Mouse (Mus musculus) hindbrain, postnatal 0 days (tissue): ENCODE measurements around the gene Rph3a. TPM values are rescaled to one million over a fixed set of nuclear protein-coding genes. Genes with fewer than 3 reads are reported as not detected.
"Not testable (repeated sequence)": the region's sequence is repeated elsewhere in the genome, so short reads cannot be mapped to it uniquely, and the experiment has no call there.

Experiments
- ATAC-seq: fragments of 200-750 bp; cut with Nextera tagmentation; 2 replicates; pipeline ENCODE4 v1.8.0; 2017; ENCODE audit warnings: mild to moderate bottlenecking, moderate TSS enrichment, moderate library complexity
- DNase-seq: peaks from one replicate; pipeline ENCODE4 v3.0.0-alpha.2; 2015; ENCODE audit warnings: low spot score
- H3K27ac ChIP-seq: fragments of 300-500 bp; sonication (generic); 2 replicates; pipeline ENCODE4 v1.5.1; 2014; ENCODE audit warnings: mild to moderate bottlenecking
- H3K27me3 ChIP-seq: fragments of 300-500 bp; sonication (generic); 2 replicates; pipeline ENCODE4 v1.6.1; 2014; ENCODE audit warnings: low read length, mixed read lengths; ENCODE audit not compliant: insufficient read depth
- H3K36me3 ChIP-seq: fragments of 300-500 bp; sonication (generic); 2 replicates; pipeline ENCODE4 v1.6.1; 2014; ENCODE audit warnings: low read length, mixed read lengths; ENCODE audit not compliant: insufficient read depth
- H3K4me1 ChIP-seq: fragments of 300-500 bp; sonication (generic); 2 replicates; pipeline ENCODE4 v1.6.1; 2014; ENCODE audit warnings: antibody characterized with exemption, low read length, mixed read lengths; ENCODE audit not compliant: insufficient read depth
- H3K4me2 ChIP-seq: fragments of 300-500 bp; sonication (generic); 2 replicates; pipeline ENCODE4 v1.6.1; 2014; ENCODE audit warnings: low read depth, mild to moderate bottlenecking, low read length, moderate library complexity, mixed read lengths
- H3K4me3 ChIP-seq: fragments of 300-500 bp; sonication (generic); 2 replicates; pipeline ENCODE4 v1.5.1; 2014; ENCODE audit warnings: low read length
- H3K9ac ChIP-seq: fragments of 300-500 bp; sonication (generic); replicated peaks from 2 replicates; pipeline ENCODE4 v1.6.1; 2014; ENCODE audit warnings: mild to moderate bottlenecking, low read length, moderate library complexity, mixed read lengths
- H3K9me3 ChIP-seq: fragments of 300-500 bp; sonication (generic); 2 replicates; pipeline ENCODE4 v1.6.1; 2016; ENCODE audit warnings: low read length, mixed read lengths
- CTCF ChIP-seq: IDR thresholded peaks from 2 replicates; pipeline ENCODE4 v1.5.1; 2016; ENCODE audit warnings: antibody characterized with exemption, control low read depth, low read depth
- WGBS: fragments of 180-500 bp; shearing (Covaris S2); extraction: QIAGEN DNeasy Blood & Tissue Kit; methylation state at CpG from one replicate; pipeline ENCODE4 v1.1.7; 2014; 5-methylcytosine and 5-hydroxymethylcytosine counted together
- polyA plus RNA-seq: library from polyadenylated mRNA; unstranded; fragments of >200 nt; fragmentation: Nextera tagmentation; extraction: Ambion mirVana; gene quantifications from 2 replicates; pipeline ENCODE4 v1.2.1, GENCODE M21; 2015
- total RNA-seq: library from RNA; depleted of rRNA; stranded (reverse); fragments of >200 nt; gene quantifications from 2 replicates; pipeline ENCODE4 v1.2.3, GENCODE M21; 2014

The Rph3a gene
- total and polyA plus RNA-seq, 2 experiments from 2014 or later = 39.4 to 44.3 TPM

DNA sequence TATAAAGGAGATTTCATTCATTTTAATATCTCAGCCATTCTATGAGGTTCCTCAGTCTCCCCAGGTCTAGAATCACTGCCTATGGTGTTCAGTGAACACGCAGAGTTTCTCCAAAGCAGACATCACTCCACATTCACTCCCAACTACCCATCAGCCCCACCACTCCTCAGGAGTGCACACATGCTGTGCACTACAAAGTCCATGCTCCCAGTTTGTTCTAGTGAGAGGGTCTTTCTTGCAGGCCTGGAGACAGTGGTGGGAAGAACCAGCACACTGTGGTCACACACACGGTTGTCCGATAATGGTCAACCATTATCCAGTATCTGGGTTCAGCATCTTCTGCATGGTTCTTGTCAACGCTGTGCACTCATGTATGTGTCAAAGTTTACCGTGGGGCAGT lies 107.8 kb downstream of the Rph3a start:
- WGBS = 96% methylated on average over 5 of the region's 5 CpGs
- Histone ChIP-seq H3K27me3 (no peaks in the 10 kb centered on the region), H3K4me1 (no peaks in the 10 kb centered on the region), H3K36me3 (no peaks in the 10 kb centered on the region), H3K4me2 (no peak overlapping the region), H3K9me3 (no peaks in the 10 kb centered on the region), H3K9ac (no peak overlapping the region), H3K27ac (no peak overlapping the region), H3K4me3 (no peak overlapping the region)
- TF ChIP-seq CTCF = no peak
- DNase-seq = no peak
- no peak for ATAC-seq

DNA sequence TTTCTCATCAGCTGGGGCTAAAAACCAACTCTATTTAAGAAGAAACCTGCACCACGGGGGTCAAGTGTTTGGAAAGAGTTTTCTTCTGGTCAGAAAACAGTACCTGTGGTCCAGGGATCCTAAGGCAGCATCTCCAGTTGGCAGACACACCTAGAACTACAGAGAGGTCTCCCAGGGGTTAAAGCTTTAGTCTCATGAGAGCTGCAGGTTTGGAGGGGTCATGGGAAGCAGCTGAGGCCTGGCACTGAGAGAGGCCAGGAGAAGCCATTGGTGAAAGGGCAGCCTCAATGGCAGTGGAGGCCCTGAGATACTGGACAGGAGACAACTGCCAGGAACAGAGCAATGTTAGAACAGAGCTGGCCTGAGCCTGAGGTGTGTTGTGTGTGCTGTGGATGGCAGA lies 109.2 kb downstream of the Rph3a start:
- 63% methylated on average over 1 of the region's 1 CpGs for WGBS
- H3K4me1 ChIP-seq = no peaks in the 10 kb centered on the region
- no peak for ATAC-seq
- no peak for DNase-seq
- H3K36me3 ChIP-seq = no peaks in the 10 kb centered on the region
- H3K9ac ChIP-seq = no peak overlapping the region
- H3K27ac ChIP-seq = no peak overlapping the region
- no peak for TF ChIP-seq CTCF
- H3K4me3 ChIP-seq = no peak overlapping the region
- no peak overlapping the region for H3K4me2 ChIP-seq
- no peaks in the 10 kb centered on the region for H3K9me3 ChIP-seq
- H3K27me3 ChIP-seq = no peaks in the 10 kb centered on the region

DNA sequence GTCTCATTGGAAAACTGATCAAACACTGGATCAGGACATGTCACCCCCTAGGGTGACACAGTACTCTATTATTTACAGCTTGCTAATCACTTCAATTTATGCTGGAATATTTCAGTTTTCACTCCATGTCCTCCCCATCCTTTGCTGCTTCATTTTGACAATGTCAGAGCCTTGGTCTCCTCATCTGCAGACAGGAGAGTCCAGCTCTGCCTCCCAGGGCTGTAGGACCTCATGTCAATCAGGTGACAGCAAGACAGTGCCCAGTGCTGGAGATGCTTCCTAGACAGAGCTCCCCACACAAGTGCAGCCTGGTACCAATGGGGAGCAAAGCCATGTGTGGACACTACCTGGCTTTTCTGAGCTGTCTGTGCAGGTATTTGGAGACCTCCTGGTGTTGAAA lies 111.2 kb downstream of the Rph3a start:
- no peak overlapping the region for H3K27ac ChIP-seq
- DNase-seq = no peak
- H3K27me3 ChIP-seq = no peaks in the 10 kb centered on the region
- H3K4me2 ChIP-seq = no peak overlapping the region
- TF ChIP-seq CTCF = no peak
- no peak for ATAC-seq
- no peak overlapping the region for H3K4me3 ChIP-seq
- no peaks in the 10 kb centered on the region for H3K36me3 ChIP-seq
- no peaks in the 10 kb centered on the region for H3K4me1 ChIP-seq
- H3K9me3 ChIP-seq = no peaks in the 10 kb centered on the region
- no peak overlapping the region for H3K9ac ChIP-seq

DNA sequence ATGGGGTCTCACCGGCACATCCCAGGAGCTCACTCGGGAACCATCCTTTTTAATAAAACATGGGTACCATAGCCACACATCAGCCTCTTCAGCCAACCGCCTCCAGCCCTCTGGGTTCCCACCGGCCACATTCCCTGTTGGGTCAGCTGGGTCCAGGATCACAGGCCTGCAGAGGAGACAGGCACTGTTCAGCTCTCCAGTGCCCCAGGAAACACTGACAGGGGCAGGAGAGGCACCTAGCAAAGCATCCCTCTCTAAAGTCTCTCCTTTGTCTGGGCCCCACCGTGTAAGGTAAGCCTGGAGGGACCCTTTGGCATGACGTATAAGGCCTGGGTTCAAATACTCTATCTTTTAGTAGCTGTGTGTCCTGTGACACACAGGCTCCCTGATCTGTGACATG lies 111.6 kb downstream of the Rph3a start:
- no peak overlapping the region for H3K4me2 ChIP-seq
- DNase-seq = no peak
- H3K27me3 ChIP-seq = no peaks in the 10 kb centered on the region
- H3K9ac ChIP-seq = no peak overlapping the region
- H3K36me3 ChIP-seq = no peaks in the 10 kb centered on the region
- no peak overlapping the region for H3K27ac ChIP-seq
- 84% methylated on average over 6 of the region's 6 CpGs for whole genome bisulfite sequencing
- ATAC-seq = no peak
- no peak for TF ChIP-seq CTCF
- no peak overlapping the region for H3K4me3 ChIP-seq
- no peaks in the 10 kb centered on the region for H3K9me3 ChIP-seq
- H3K4me1 ChIP-seq = no peaks in the 10 kb centered on the region

DNA sequence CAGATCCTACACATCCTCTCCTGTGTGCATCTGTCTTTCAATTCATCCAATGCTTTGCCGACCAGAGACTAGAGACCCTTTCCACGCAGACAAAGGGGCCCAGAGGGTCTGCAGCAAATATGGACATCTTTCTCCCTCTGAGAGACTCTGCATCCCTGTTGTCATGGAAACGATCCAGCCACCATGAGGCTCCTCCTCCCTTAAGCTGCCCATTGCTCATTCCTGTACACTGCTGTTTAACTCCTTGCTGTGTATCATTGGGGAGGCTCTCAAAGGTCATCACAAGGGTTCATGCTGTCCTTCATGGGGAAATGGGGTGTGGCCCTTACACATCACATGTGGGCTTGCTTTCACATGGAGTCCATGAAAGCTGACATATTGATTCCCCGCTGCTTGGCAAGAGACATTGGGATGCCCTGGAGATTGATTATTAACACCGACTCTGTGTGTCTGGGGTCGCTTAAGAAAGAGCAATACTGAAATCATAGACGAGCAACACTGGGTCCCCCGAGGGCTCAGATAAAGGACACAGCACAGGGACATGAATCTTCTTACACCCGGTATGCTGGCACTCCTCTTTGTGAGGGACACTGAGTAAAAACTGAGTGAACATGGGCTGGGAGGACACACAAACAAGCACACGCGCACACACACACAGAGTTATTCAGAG lies 114.5 kb downstream of the Rph3a start:
- no peak for ATAC-seq
- no peaks in the 10 kb centered on the region for H3K27me3 ChIP-seq
- no peak overlapping the region for H3K4me2 ChIP-seq
- H3K36me3 ChIP-seq = no peaks in the 10 kb centered on the region
- 72% methylated on average over 11 of the region's 11 CpGs for WGBS
- no peaks in the 10 kb centered on the region for H3K9me3 ChIP-seq
- H3K27ac ChIP-seq = no peak overlapping the region
- no peak for TF ChIP-seq CTCF
- no peaks in the 10 kb centered on the region for H3K4me1 ChIP-seq
- H3K9ac ChIP-seq = no peak overlapping the region
- H3K4me3 ChIP-seq = no peak overlapping the region
- no peak for DNase-seq

DNA sequence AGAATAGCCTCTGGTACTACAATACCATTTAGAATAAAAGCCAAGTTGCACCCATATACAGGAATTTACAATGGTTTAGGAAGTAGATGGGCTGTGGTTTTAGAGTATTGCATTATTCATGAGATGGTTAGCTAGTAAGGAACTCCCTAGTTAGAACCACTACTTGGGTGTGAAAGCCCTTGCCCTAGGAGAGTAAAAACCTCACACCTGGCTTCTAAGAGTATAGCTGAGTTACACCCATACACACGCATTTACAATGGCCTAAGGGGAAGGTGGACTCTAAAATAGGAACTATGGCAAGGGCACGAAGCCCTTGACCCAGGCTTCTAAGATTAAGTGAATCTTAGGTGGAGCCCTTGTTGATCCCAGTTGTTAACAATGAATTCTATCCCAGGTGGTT lies 115.2 kb downstream of the Rph3a start:
- H3K27me3 ChIP-seq, H3K4me2 ChIP-seq, H3K4me3 ChIP-seq, H3K9me3 ChIP-seq, H3K9ac ChIP-seq, H3K36me3 ChIP-seq, ATAC-seq, H3K27ac ChIP-seq, H3K4me1 ChIP-seq, DNase-seq: not testable (repeated sequence)
- 77% methylated on average over 2 of the region's 2 CpGs for WGBS

DNA sequence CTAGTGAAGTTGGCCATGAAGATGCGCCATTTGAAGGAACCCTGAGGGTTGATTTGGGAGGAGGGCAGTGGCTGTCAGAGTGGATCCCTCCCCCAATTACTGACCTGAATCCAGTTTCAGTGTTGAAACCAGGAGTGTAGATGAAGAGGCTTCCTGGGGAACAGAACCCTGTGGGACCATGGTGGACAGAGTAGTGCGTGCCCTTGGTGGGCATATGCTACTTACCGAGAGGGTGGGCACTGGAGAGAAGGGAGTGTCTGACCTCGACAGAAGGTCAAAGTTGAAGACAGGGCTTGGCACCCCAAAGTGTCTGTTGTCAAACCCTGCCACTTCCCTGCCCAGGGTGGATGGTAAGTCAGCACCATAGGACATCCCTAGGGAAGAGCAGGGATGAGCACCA lies 116.0 kb downstream of the Rph3a start:
- H3K27me3 ChIP-seq, H3K36me3 ChIP-seq, H3K4me3 ChIP-seq, H3K9me3 ChIP-seq, H3K27ac ChIP-seq, DNase-seq, ATAC-seq, H3K9ac ChIP-seq, H3K4me2 ChIP-seq, H3K4me1 ChIP-seq: not testable (repeated sequence)
- 93% methylated on average over 4 of the region's 4 CpGs for whole genome bisulfite sequencing
